Mouse (Mus musculus) neutrophil, adult 5-6 weeks (primary cell): ENCODE measurements around the gene Bmp6. TPM values are rescaled to one million over a fixed set of nuclear protein-coding genes. Genes with fewer than 3 reads are reported as not detected.

Experiments
- ATAC-seq: fragments of 151-379, 151-347 bp; 2 replicates; pipeline ENCODE4 v1.8.0; 2017; ENCODE audit warnings: mild to moderate bottlenecking, moderate TSS enrichment; ENCODE audit not compliant: insufficient number of reproducible peaks, poor library complexity, low FRiP score, severe bottlenecking; ENCODE audit errors: extremely low read depth
- total RNA-seq: library from RNA; stranded (forward); fragments of 200-1000 nt; gene quantifications from 2 replicates; pipeline ENCODE4 v1.2.3, GENCODE M21; 2017

The Bmp6 gene
- total RNA-seq, 1 experiment from 2014 or later = not detected

DNA sequence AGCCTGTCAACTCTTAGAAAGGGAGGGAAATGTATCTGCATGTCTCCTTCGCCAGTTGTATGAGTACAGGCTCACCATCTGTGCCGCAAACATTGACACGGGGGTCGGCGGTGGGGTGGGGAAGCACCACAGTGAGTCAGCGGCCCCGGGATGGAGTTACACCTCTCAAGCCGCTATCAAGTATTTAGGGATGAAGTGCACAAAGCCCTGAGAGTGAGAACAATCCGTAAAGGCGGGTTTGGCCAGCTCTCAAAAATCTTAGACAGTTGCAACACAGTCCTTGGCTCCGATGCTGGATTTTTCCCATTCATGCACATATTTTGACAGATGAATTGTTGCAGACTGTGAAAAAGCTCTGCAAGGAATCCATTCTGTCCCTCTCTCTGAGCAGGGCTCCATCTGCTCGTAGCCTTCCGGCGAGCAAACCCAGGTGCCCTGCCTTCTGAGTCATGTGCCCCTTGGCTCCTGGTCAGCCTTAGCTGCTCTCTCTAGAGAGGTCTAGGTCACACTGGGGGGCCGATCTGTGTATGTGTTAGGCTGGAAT lies 65.5 kb downstream of the Bmp6 start:
- ATAC-seq = no peak

DNA sequence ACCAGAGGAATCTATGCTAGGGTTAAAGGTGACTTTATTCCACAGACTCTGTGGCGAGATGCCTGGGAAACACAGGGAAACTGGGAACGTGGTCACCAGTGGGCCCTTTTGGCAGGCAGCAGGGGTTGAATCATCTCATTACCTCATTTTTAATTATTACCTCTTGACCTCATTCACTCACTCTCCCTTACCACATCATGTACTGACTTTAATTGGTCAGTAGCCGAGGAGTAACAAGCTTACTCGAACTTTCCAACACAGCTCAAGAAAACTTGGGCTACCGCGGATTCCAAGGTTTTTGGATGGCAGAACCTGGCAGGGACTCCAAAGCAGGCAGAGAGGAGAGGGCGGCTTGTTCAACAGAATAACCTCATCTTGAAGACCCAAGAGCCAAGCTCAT lies 74.9 kb downstream of the Bmp6 start:
- ATAC-seq = no peak

DNA sequence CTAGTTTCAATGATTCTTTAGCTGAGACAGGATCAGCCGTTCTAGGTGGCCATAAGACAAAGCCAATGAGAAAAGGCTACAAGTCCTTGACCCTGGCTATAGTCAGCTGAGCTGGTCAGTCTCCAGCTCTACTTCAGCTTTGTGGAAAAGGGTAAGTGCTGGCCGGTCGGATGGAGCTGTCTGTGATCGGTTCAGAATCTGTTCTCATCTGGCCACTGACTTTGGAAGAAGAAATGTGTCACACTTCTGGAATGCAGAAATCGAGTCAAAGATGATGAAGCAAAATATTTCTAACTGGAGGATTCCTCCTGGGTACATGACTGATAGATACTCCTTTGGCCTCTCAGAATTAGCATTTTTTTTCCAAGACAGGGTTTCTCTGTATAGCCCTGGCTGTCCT lies 77.6 kb downstream of the Bmp6 start:
- no peak for ATAC-seq

- ATAC-seq = no peak
These were observed 80.4 kb downstream of the Bmp6 start for GRCm38 (mm10) chr13:38425294-38425693.

- no peak for ATAC-seq
These were observed 84.8 kb downstream of the Bmp6 start for GRCm38 (mm10) chr13:38429671-38430070.

DNA sequence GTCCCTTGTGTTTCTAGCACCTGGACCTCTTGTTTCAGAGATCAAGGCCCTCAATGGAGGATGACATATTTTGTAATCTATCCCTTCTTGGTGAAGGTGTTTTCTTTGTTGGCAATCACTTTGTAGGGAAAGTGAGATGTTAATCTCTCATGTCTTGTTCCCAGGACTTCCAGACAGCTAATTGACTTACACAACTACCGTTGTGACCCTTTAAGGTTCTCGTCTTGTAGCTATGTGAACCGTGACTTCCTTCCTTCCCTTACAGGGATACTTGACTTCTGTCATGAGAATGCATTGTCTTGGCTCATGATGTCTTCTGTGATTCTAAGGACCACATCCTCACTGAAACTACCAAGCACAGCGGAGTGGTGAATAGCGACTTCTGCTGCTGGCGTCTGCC lies 85.2 kb downstream of the Bmp6 start:
- ATAC-seq = no peak

DNA sequence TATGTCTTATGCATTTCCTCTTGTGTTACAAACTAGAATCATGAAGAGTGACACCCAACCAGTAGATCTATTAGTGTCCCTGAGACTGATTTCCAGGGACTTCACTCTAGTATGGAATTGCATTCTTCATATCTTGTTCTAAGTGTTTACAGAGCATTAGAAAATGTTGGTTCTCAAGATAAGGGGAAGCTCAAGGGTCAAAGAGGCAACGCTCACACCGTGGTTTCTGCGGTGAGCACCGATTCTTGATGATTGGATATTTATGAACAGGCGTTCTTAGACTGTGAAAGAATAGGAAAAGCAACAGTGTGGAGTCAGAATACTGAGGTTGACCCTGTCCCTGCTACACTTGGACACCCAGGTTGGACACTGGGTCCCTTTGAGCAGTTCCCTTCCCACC lies 89.9 kb downstream of the Bmp6 start:
- no peak for ATAC-seq

GRCm38 (mm10) chr13:38437930-38438329 lies 93.0 kb downstream of the Bmp6 start:
- 0 out of 2 replicates have a peak, but pooled peaks have one; percentile 23 for ATAC-seq

DNA sequence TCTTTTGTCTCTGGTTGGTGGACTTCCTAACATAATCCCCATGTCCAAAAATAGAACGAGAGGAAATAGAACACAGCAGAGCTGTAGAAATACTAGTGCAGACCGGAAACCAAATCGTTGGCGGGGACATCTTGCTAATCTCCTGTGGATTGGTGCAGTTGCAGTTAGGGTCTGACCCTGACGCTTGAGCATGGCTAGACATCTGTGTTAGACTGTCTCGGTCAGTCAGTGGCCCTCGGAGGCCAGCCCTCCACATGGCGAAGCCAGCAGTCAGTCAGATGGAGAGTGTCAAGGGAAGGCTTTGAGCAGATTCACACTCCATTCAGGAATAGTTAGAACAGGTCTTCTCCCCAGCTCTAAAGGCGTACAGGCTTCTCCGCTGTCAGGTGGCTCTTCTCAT lies 95.3 kb downstream of the Bmp6 start:
- no peak for ATAC-seq

DNA sequence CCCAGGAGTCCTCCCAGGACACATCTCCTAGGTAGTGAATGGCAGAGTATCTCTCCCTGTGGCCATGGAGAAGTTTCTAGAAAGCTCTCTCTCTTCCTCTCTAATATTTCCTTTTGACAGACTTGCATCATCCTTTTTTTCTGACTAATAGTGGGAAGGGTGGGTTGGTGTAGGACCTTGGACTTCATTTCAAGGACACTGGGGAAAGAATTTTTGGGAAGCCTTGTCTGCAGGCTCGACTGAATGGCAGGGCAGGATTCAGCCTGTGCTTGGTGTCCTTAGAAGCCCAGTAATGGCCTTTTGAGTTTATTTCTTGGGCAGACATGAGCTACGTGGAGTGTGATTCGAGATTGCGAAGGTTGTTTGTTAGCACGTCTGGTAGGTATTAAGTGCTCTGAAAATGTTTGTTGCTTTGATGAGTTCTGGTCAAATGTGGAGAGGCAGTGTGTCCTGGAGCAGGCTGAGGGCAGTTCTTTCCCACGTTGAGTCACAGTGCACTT lies 103.7 kb downstream of the Bmp6 start:
- ATAC-seq = no peak

- no peak for ATAC-seq
These were observed 105.4 kb downstream of the Bmp6 start for GRCm38 (mm10) chr13:38450051-38450971.

DNA sequence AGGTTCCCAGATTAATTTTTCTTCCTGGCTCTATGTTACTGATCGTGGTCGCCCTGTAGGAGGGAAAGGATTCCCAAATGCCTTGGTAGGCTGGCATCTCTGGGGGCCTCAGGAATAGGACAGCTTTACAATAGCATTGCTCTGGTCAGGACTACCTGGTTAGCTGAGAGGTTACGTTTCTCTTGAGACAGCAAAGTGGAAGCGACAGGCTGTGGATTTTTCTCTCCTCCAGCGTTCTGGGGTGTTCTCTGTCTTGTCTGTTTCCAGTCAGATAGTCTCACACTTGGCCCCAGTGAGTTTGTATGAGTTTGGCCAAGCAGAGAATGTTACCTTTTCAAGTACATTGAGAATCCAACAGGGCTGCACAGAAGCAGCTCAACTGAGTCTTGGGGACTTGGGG lies 106.5 kb downstream of the Bmp6 start:
- no peak for ATAC-seq

GRCm38 (mm10) chr13:38463410-38463809 lies 118.5 kb downstream of the Bmp6 start:
- no peak for ATAC-seq

- ATAC-seq = no peak
These were observed 126.0 kb downstream of the Bmp6 start for GRCm38 (mm10) chr13:38470882-38471281.

GRCm38 (mm10) chr13:38472636-38473035 lies 127.7 kb downstream of the Bmp6 start:
- ATAC-seq = no peak

- ATAC-seq = no peak
These were observed 128.6 kb downstream of the Bmp6 start for GRCm38 (mm10) chr13:38473497-38473896.

GRCm38 (mm10) chr13:38476936-38477335 lies 132.0 kb downstream of the Bmp6 start:
- no peak for ATAC-seq

DNA sequence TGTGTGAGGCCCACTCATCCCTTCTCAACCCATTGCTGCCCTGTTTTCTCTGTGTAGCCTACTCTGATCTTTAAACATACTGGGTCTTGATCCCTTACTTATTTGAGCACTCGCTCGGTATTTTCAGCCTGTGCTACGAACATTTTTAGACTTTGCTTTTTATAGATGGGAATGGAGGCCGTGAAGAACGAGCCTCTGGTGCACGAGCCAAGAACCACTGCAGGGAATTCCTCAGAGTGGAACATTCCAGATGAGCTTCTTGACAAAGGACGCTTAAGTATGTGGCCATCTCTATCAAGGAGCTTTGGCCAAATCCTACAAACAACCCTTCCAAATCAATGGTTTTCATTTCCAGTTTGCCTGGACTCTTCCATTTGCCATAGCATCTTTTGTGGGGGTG lies 136.1 kb downstream of the Bmp6 start:
- no peak for ATAC-seq

- no peak for ATAC-seq
These were observed 139.8 kb downstream of the Bmp6 start for GRCm38 (mm10) chr13:38484701-38485100.

GRCm38 (mm10) chr13:38486767-38487166 lies 141.9 kb downstream of the Bmp6 start:
- no peak for ATAC-seq
